Comparison of ENCODE assay signal across 8 mouse cellular contexts in genomic region chr4:32656918-32657662, GRCm38 (mm10). TPM values are rescaled to one million over a fixed set of nuclear protein-coding genes. Genes with fewer than 3 reads are reported as not detected.
DNase-seq lines count a peak whose midpoint lies in the region; ATAC-seq and TF ChIP-seq lines count a peak whose summit lies in the region.

Gene Mdn1, plus strand, starts transcription at chr4:32657119.

- intact Hi-C loops in heart, postnatal 10 days (cut with DNase I): loop anchor here (10.0 kb wide), 1 partner anchor 378 kb away; the partner anchor contains the start of gene Ube2j1

- peak; percentile 91 for ATAC-seq in cerebellum, adult (ENCODE audit: insufficient number of reproducible peaks, low FRiP score, low TSS enrichment)
- peak; percentile 97 for ATAC-seq in forebrain, embryonic 13.5 days
- ATAC-seq in liver, postnatal 0 days: peak; percentile 94
- peak; percentile 97 for ATAC-seq in neural tube, embryonic 14.5 days (ENCODE audit: low read depth)

- peaks cover 21% of the 10 kb centered on the region for H3K36me3 ChIP-seq in ES-Bruce4 (ENCODE audit: control insufficient read depth, insufficient read depth, low read length, poor library complexity, severe bottlenecking)
- peaks cover 3% of the 10 kb centered on the region; the same call in 1 of the 2 replicates for H3K36me3 ChIP-seq in forebrain, embryonic 13.5 days (ENCODE audit: poor library complexity, severe bottlenecking)
- H3K36me3 ChIP-seq in liver, postnatal 0 days (replicated peaks; ENCODE audit: insufficient read depth, low read length): peaks cover 5% of the 10 kb centered on the region
- peaks cover 7% of the 10 kb centered on the region; the same call in 1 of the 2 replicates for H3K36me3 ChIP-seq in neural tube, embryonic 14.5 days (ENCODE audit: control insufficient read depth, insufficient read depth, low read length)

- TF ChIP-seq POLR2A in ES-Bruce4 (IDR thresholded peaks at IDR 0.05; ENCODE audit: insufficient read depth, low read length): no peak

- under 1% methylated on average over 68 of the region's 68 CpGs for WGBS in forebrain, embryonic 13.5 days
- under 1% methylated on average over 68 of the region's 68 CpGs for WGBS in large intestine, adult 2 months
- under 1% methylated on average over 62 of the region's 68 CpGs for WGBS in liver, postnatal 0 days (ENCODE audit: insufficient replicate concordance)
- under 1% methylated on average over 66 of the region's 68 CpGs for WGBS in neural tube, embryonic 14.5 days

- peaks cover 1% of the 10 kb centered on the region for H3K4me1 ChIP-seq in ES-Bruce4 (ENCODE audit: control insufficient read depth, insufficient read depth, low read length)
- H3K4me1 ChIP-seq in forebrain, embryonic 13.5 days: peaks cover 13% of the 10 kb centered on the region
- peaks cover 14% of the 10 kb centered on the region for H3K4me1 ChIP-seq in liver, postnatal 0 days (ENCODE audit: insufficient read depth)
- peaks cover 7% of the 10 kb centered on the region for H3K4me1 ChIP-seq in neural tube, embryonic 14.5 days (ENCODE audit: control insufficient read depth, insufficient read depth, low read length)

- peak within 1 kb of the TSS; percentile 91 for H3K27ac ChIP-seq in ES-Bruce4 (ENCODE audit: insufficient read depth, low read length)
- H3K27ac ChIP-seq in forebrain, embryonic 13.5 days: peak within 1 kb of the TSS; percentile 78
- peak within 1 kb of the TSS; percentile 88 for H3K27ac ChIP-seq in liver, postnatal 0 days (ENCODE audit: low read depth)
- peak within 1 kb of the TSS; percentile 79 for H3K27ac ChIP-seq in neural tube, embryonic 14.5 days (ENCODE audit: low read depth, low read length)

- no peak for TF ChIP-seq EP300 in ES-Bruce4 (IDR thresholded peaks at IDR 0.05; ENCODE audit: insufficient read depth, low read depth, low read length)
- peak; percentile 65; the same call in 1 of the 2 replicates for TF ChIP-seq EP300 in liver, postnatal 0 days (IDR thresholded peaks at IDR 0.05; ENCODE audit: low read depth)

- no peak for TF ChIP-seq CTCF in ES-Bruce4 (IDR thresholded peaks at IDR 0.05; ENCODE audit: low read depth, low read length)
- no peak for TF ChIP-seq CTCF in liver, postnatal 0 days (IDR thresholded peaks at IDR 0.05; ENCODE audit: low read depth)

- peak; percentile 96 to 98 for DNase-seq in heart, postnatal 10 days
- DNase-seq in large intestine, adult 2 months (ENCODE audit: low read depth, low spot score): peak; percentile 71
- DNase-seq in liver, postnatal 0 days: peak; percentile 95
- DNase-seq in testis, postnatal 10 days (ENCODE audit: low spot score): peak; percentile 97

- peak within 1 kb of the TSS; percentile 95 for H3K9ac ChIP-seq in ES-Bruce4 (ENCODE audit: low read depth, poor library complexity, severe bottlenecking)
- peak within 1 kb of the TSS; percentile 79 for H3K9ac ChIP-seq in forebrain, embryonic 13.5 days
- peak within 1 kb of the TSS; percentile 87 for H3K9ac ChIP-seq in liver, postnatal 0 days (replicated peaks)
- H3K9ac ChIP-seq in neural tube, embryonic 14.5 days (replicated peaks; ENCODE audit: low read depth, low read length): peak within 1 kb of the TSS; percentile 68

- no peaks in the 10 kb centered on the region for H3K27me3 ChIP-seq in ES-Bruce4 (ENCODE audit: control insufficient read depth, insufficient read depth, low read length, poor library complexity, severe bottlenecking)
- no peaks in the 10 kb centered on the region for H3K27me3 ChIP-seq in forebrain, embryonic 13.5 days
- H3K27me3 ChIP-seq in liver, postnatal 0 days (ENCODE audit: insufficient read depth, low read length): no peaks in the 10 kb centered on the region
- no peaks in the 10 kb centered on the region for H3K27me3 ChIP-seq in neural tube, embryonic 14.5 days (ENCODE audit: control insufficient read depth, insufficient read depth, low read length)

- peak within 1 kb of the TSS; percentile 99 for H3K4me3 ChIP-seq in ES-Bruce4 (ENCODE audit: low read depth, low read length)
- peak within 1 kb of the TSS; percentile 80 for H3K4me3 ChIP-seq in forebrain, embryonic 13.5 days
- peak within 1 kb of the TSS; percentile 99 for H3K4me3 ChIP-seq in liver, postnatal 0 days (ENCODE audit: low read depth, low read length)
- peak within 1 kb of the TSS; percentile 95 for H3K4me3 ChIP-seq in neural tube, embryonic 14.5 days (ENCODE audit: low read depth, low read length)

- H3K9me3 ChIP-seq in ES-Bruce4 (replicated peaks; ENCODE audit: control insufficient read depth, insufficient read depth, low read length, poor library complexity, severe bottlenecking): no peaks in the 10 kb centered on the region
- H3K9me3 ChIP-seq in forebrain, embryonic 13.5 days (replicated peaks): no peaks in the 10 kb centered on the region
- H3K9me3 ChIP-seq in liver, postnatal 0 days (ENCODE audit: low read length): no peaks in the 10 kb centered on the region
- H3K9me3 ChIP-seq in neural tube, embryonic 14.5 days (ENCODE audit: control insufficient read depth, low read length): no peaks in the 10 kb centered on the region

- H3K4me2 ChIP-seq in forebrain, embryonic 13.5 days: peak within 1 kb of the TSS; percentile 70
- H3K4me2 ChIP-seq in liver, postnatal 0 days (ENCODE audit: low read depth, low read length): peak within 1 kb of the TSS; percentile 92
- H3K4me2 ChIP-seq in neural tube, embryonic 14.5 days (ENCODE audit: low read depth, low read length): peak within 1 kb of the TSS; percentile 75

RNA-seq across cellular contexts. Expression of gene Mdn1, which starts in this region (rescaled TPM):
- polyA plus RNA-seq in ES-Bruce4 (2011; ENCODE audit: insufficient read depth, insufficient read length, low read depth, missing spikeins): 110 and 119 TPM in 2 replicates
- 15.8 and 16.3 TPM in 2 replicates for polyA plus RNA-seq in forebrain, embryonic 13.5 days (2015; fragmentation: Nextera tagmentation; extraction: Ambion mirVana)
- 10 to 100 TPM; 12.8 to 17.1 TPM for total RNA-seq in heart, postnatal 10 days (2021)
- polyA plus RNA-seq in large intestine, adult 2 months (2012; rRNA removed): 3.6 and 5.2 TPM in 2 replicates
- 3.2 and 3.8 TPM in 2 replicates for polyA plus RNA-seq in liver, postnatal 0 days (2015; fragmentation: Nextera tagmentation; extraction: Ambion mirVana)
- polyA plus RNA-seq in neural tube, embryonic 14.5 days (2014; fragmentation: Nextera tagmentation; extraction: Ambion mirVana): 20.8 and 33.5 TPM in 2 replicates

Comparison
In these comparisons a context has a peak if more than half of its experiments do, and no peak if none do; other contexts are left out.
1. Peak in every context shown above with its lines: DNase-seq, ATAC-seq, H3K4me3 ChIP-seq and H3K27ac ChIP-seq.